Mouse (Mus musculus): ENCODE results near the gene Ptk6.

- TF ChIP-seq HCFC1 (IDR thresholded peaks at IDR 0.05; ENCODE audit: borderline replicate concordance, insufficient read depth, low read length), result no peak
- no peak for TF ChIP-seq CHD2 (IDR thresholded peaks at IDR 0.05; ENCODE audit: low read depth, low read length)
- no peak for TF ChIP-seq MAFK (IDR thresholded peaks at IDR 0.05; ENCODE audit: insufficient read depth, low read depth, low read length)
- TF ChIP-seq ZNF384 (IDR thresholded peaks at IDR 0.05; ENCODE audit: low read depth, low read length), result no peak
Measured at GRCm38 (mm10) chr2:181193044-181193443, 9.5 kb downstream of the Ptk6 start.

All from ES-E14 (cell line).